Mouse (Mus musculus) testis, adult 2 months (tissue): Measurements from ENCODE around the gene Themis3.

Experiments
- CTCF ChIP-seq: fragments of 200-500 bp; IDR thresholded peaks from 2 replicates; pipeline ENCODE4 v1.5.1; 2012; ENCODE audit warnings: low read depth, mild to moderate bottlenecking, inconsistent platforms, low read length, moderate library complexity; ENCODE audit not compliant: control insufficient read depth, insufficient read depth, insufficient replicate concordance
- POLR2A ChIP-seq: fragments of 200-500 bp; IDR thresholded peaks from 2 replicates; pipeline ENCODE4 v1.6.1; 2012; ENCODE audit warnings: low read depth, mild to moderate bottlenecking, inconsistent platforms, low read length, moderate library complexity; ENCODE audit not compliant: control insufficient read depth

- no peak for TF ChIP-seq POLR2A
- no peak for TF ChIP-seq CTCF
Measured at GRCm38 (mm10) chr17:66504964-66505363, 89.5 kb downstream of the Themis3 start.
